Mouse (Mus musculus) megakaryocyte, embryonic 14.5 days (primary cell): ENCODE measurements around the gene Rrp15.

Source experiments
- FLI1 ChIP-seq: IDR thresholded peaks from 2 replicates; pipeline ENCODE4 v1.6.1; 2012; ENCODE audit warnings: low read length, inconsistent platforms, mixed read lengths
- GATA1 ChIP-seq: IDR thresholded peaks from 3 replicates; pipeline ENCODE4 v1.6.1; 2012; ENCODE audit warnings: mixed read lengths, low read length, inconsistent platforms, borderline replicate concordance

DNA sequence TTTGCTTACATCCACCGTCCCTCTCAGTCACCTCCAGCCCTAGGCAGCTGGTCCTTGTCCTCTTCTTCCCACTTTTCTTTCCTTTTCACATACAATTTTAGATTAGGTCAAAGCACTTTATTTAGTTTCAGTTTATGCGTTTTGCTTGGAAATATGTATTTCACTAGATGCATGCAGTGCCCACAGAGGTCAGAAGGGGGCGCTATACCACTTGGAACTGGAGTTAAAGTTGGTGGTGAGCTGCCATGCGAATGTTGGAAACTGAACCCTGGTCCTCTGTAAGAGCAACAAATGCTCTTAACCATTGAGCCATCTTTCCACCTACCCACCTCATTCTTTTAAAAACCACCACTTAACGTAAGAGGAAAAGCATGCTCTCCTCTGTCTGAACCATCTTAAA, 21.5 kb upstream of the Rrp15 start:
- TF ChIP-seq FLI1 (no peak), GATA1 (no peak)
